10 mouse cellular contexts compared by ENCODE assay signal in genomic region chr6:124839805-124840204, GRCm38 (mm10). TPM values are rescaled to one million over a fixed set of nuclear protein-coding genes. Genes with fewer than 3 reads are reported as not detected.
DNase-seq lines count a peak whose midpoint lies in the region; ATAC-seq and TF ChIP-seq lines count a peak whose summit lies in the region.
"Had no signal": no experiment of that assay in that cellular context is flagged by ENCODE, and none has a peak within 500 bp of the region (broad histone marks: within the 10 kb centered on the region; RNA-seq: fewer than 3 reads in every experiment).

No protein-coding gene starts in this region.

- no peak overlapping the region for H3K27ac ChIP-seq in kidney, postnatal 0 days
- no peak overlapping the region; the same call in 1 of the 2 replicates for H3K27ac ChIP-seq in hindbrain, embryonic 15.5 days (replicated peaks)
- H3K27ac ChIP-seq in neural tube, embryonic 15.5 days (replicated peaks): no peak overlapping the region
- no peak overlapping the region for H3K27ac ChIP-seq in left cerebral cortex, adult 2 months

- DNase-seq in kidney, postnatal 0 days (ENCODE audit: low spot score): peak; percentile 19
- no peak for DNase-seq in kidney, adult 8-10 months
- DNase-seq in gastrocnemius, adult 18-20 months (ENCODE audit: low spot score): peak; percentile 65
- DNase-seq in left cerebral cortex, adult 2 months (ENCODE audit: extremely low spot score in 1 of 2, low spot score in 2 of 2): no peak
- no peak for DNase-seq in lung, adult 2 months
- DNase-seq in lung, adult 18-20 months: no peak

- no peaks in the 10 kb centered on the region for H3K9me3 ChIP-seq in kidney, postnatal 0 days (replicated peaks; ENCODE audit: low read length)
- H3K9me3 ChIP-seq in hindbrain, embryonic 15.5 days: no peaks in the 10 kb centered on the region
- H3K9me3 ChIP-seq in neural tube, embryonic 15.5 days (replicated peaks): no peaks in the 10 kb centered on the region

- intact Hi-C loops in left cerebral cortex, adult 2 months (cut with DNase I): no loop called here

- H3K4me2 ChIP-seq in kidney, postnatal 0 days (ENCODE audit: low read length): no peak overlapping the region
- H3K4me2 ChIP-seq in hindbrain, embryonic 15.5 days: no peak overlapping the region
- H3K4me2 ChIP-seq in neural tube, embryonic 15.5 days: no peak overlapping the region

- no peak for TF ChIP-seq POLR2A in lung, adult 2 months (IDR thresholded peaks at IDR 0.05; ENCODE audit: borderline replicate concordance, extremely low read depth, low read depth, low read length)

- H3K4me3 ChIP-seq in kidney, postnatal 0 days (replicated peaks; ENCODE audit: low read depth, low read length): no peak overlapping the region
- no peak overlapping the region for H3K4me3 ChIP-seq in hindbrain, embryonic 15.5 days
- H3K4me3 ChIP-seq in neural tube, embryonic 15.5 days (replicated peaks): no peak overlapping the region
- H3K4me3 ChIP-seq in left cerebral cortex, adult 2 months: no peak overlapping the region
- H3K4me3 ChIP-seq in lung, adult 2 months (replicated peaks; ENCODE audit: extremely low read depth, low read depth, low read length): no peak overlapping the region
- H3K4me3 ChIP-seq: myocyte had no signal

- TF ChIP-seq CTCF in kidney, postnatal 0 days (IDR thresholded peaks at IDR 0.05; ENCODE audit: low read depth): no peak
- TF ChIP-seq CTCF in left cerebral cortex, adult 2 months (IDR thresholded peaks at IDR 0.05): no peak
- TF ChIP-seq CTCF in lung, adult 2 months (IDR thresholded peaks at IDR 0.05; ENCODE audit: insufficient read depth, low read length): no peak

- 0 out of 2 replicates have a peak, but pooled peaks have one; percentile 19 for ATAC-seq in kidney, postnatal 0 days (replicated peaks; ENCODE audit: low FRiP score, low read depth)
- peak; percentile 25 for ATAC-seq in hindbrain, embryonic 15.5 days (ENCODE audit: low FRiP score, low read depth)
- no peak for ATAC-seq in neural tube, embryonic 15.5 days (ENCODE audit: low FRiP score)

- no peaks in the 10 kb centered on the region for H3K36me3 ChIP-seq in kidney, postnatal 0 days (ENCODE audit: insufficient read depth, low read length)
- peaks cover 10% of the 10 kb centered on the region; the same call in 1 of the 2 replicates for H3K36me3 ChIP-seq in hindbrain, embryonic 15.5 days
- peaks cover 12% of the 10 kb centered on the region for H3K36me3 ChIP-seq in neural tube, embryonic 15.5 days

- H3K27me3 ChIP-seq in kidney, postnatal 0 days (ENCODE audit: insufficient read depth, low read length): no peaks in the 10 kb centered on the region
- H3K27me3 ChIP-seq in hindbrain, embryonic 15.5 days: no peaks in the 10 kb centered on the region
- no peaks in the 10 kb centered on the region for H3K27me3 ChIP-seq in neural tube, embryonic 15.5 days (replicated peaks)

- peak overlapping the region; percentile 41; the same call in 1 of the 2 replicates for H3K9ac ChIP-seq in kidney, postnatal 0 days (ENCODE audit: low read depth, low read length)
- H3K9ac ChIP-seq in hindbrain, embryonic 15.5 days: no peak overlapping the region
- H3K9ac ChIP-seq in neural tube, embryonic 15.5 days (replicated peaks): peak overlapping the region; percentile 21

- 11% methylated on average over 8 of the region's 8 CpGs for WGBS in kidney, postnatal 0 days
- 20% methylated on average over 8 of the region's 8 CpGs for WGBS in hindbrain, embryonic 15.5 days
- WGBS in neural tube, embryonic 15.5 days: 9% methylated on average over 8 of the region's 8 CpGs
- WGBS in lung, adult 2 months: 27% methylated on average over 8 of the region's 8 CpGs

- 0 out of 2 replicates have a peak, but pooled peaks cover 5% of the 10 kb centered on the region for H3K4me1 ChIP-seq in kidney, postnatal 0 days (replicated peaks; ENCODE audit: insufficient read depth, low read length)
- peaks cover 4% of the 10 kb centered on the region; the same call in 1 of the 2 replicates for H3K4me1 ChIP-seq in hindbrain, embryonic 15.5 days (replicated peaks)
- H3K4me1 ChIP-seq in neural tube, embryonic 15.5 days: peaks cover 5% of the 10 kb centered on the region; the same call in 1 of the 2 replicates
- no peaks in the 10 kb centered on the region for H3K4me1 ChIP-seq in lung, adult 2 months (ENCODE audit: control insufficient read depth, insufficient read depth, low read length)

RNA-seq across cellular contexts. Expression of gene Gnb3, which starts 0.3 kb away (rescaled TPM):
- 0.98 and 1.2 TPM in 2 replicates for polyA plus RNA-seq in kidney, postnatal 0 days (2015; fragmentation: Nextera tagmentation; extraction: Ambion mirVana)
- total RNA-seq in gastrocnemius, adult 18-20 months (2021): under 1 TPM; 0.57 to 0.71 TPM
- polyA plus RNA-seq in hindbrain, embryonic 15.5 days (2015; fragmentation: Nextera tagmentation; extraction: Ambion mirVana): 0.83 and 3.3 TPM in 2 replicates
- polyA plus RNA-seq in neural tube, embryonic 15.5 days (2015; fragmentation: Nextera tagmentation; extraction: Ambion mirVana): 0.69 and 0.70 TPM in 2 replicates
- not detected for total RNA-seq in left cerebral cortex, adult 2 months (2021)
- polyA plus RNA-seq in lung, adult 2 months (2012; rRNA removed): 0.31 and 0.36 TPM in 2 replicates
- total RNA-seq: common myeloid progenitor, adult 5-6 weeks had no signal

RNA-seq across cellular contexts. Expression of gene Cdca3, which starts 10.5 kb away (rescaled TPM):
- 85.1 and 91.2 TPM in 2 replicates for polyA plus RNA-seq in kidney, postnatal 0 days (2015; fragmentation: Nextera tagmentation; extraction: Ambion mirVana)
- under 1 TPM; 0.25 to 0.55 TPM for total RNA-seq in gastrocnemius, adult 18-20 months (2021)
- polyA plus RNA-seq in hindbrain, embryonic 15.5 days (2015; fragmentation: Nextera tagmentation; extraction: Ambion mirVana): 35.3 and 44.0 TPM in 2 replicates
- 23.7 and 52.8 TPM in 2 replicates for polyA plus RNA-seq in neural tube, embryonic 15.5 days (2015; fragmentation: Nextera tagmentation; extraction: Ambion mirVana)
- under 1 TPM; 0.63 to 0.66 TPM for total RNA-seq in left cerebral cortex, adult 2 months (2021)
- 3.5 and 6.7 TPM in 2 replicates for polyA plus RNA-seq in lung, adult 2 months (2012; rRNA removed)

RNA-seq across cellular contexts. Expression of gene Usp5, which starts 10.5 kb away (rescaled TPM):
- 96.6 and 106 TPM in 2 replicates for polyA plus RNA-seq in kidney, postnatal 0 days (2015; fragmentation: Nextera tagmentation; extraction: Ambion mirVana)
- 10 to 100 TPM; 39.9 to 50.1 TPM for total RNA-seq in gastrocnemius, adult 18-20 months (2021)
- 203 and 209 TPM in 2 replicates for polyA plus RNA-seq in hindbrain, embryonic 15.5 days (2015; fragmentation: Nextera tagmentation; extraction: Ambion mirVana)
- 190 and 199 TPM in 2 replicates for polyA plus RNA-seq in neural tube, embryonic 15.5 days (2015; fragmentation: Nextera tagmentation; extraction: Ambion mirVana)
- 100 to 1,000 TPM; 184 to 190 TPM for total RNA-seq in left cerebral cortex, adult 2 months (2021)
- 58.1 and 73.2 TPM in 2 replicates for polyA plus RNA-seq in lung, adult 2 months (2012; rRNA removed)

RNA-seq across cellular contexts. Expression of gene P3h3, which starts 17.7 kb away (rescaled TPM):
- 14.7 and 14.8 TPM in 2 replicates for polyA plus RNA-seq in kidney, postnatal 0 days (2015; fragmentation: Nextera tagmentation; extraction: Ambion mirVana)
- total RNA-seq in gastrocnemius, adult 18-20 months (2021): 1 to 10 TPM; 3.5 to 4.9 TPM
- polyA plus RNA-seq in hindbrain, embryonic 15.5 days (2015; fragmentation: Nextera tagmentation; extraction: Ambion mirVana): 17.1 and 18.7 TPM in 2 replicates
- polyA plus RNA-seq in neural tube, embryonic 15.5 days (2015; fragmentation: Nextera tagmentation; extraction: Ambion mirVana): 22.2 and 24.0 TPM in 2 replicates
- 10 to 100 TPM; 29.1 to 33.1 TPM for total RNA-seq in left cerebral cortex, adult 2 months (2021)
- 34.9 and 42.1 TPM in 2 replicates for polyA plus RNA-seq in lung, adult 2 months (2012; rRNA removed)

RNA-seq across cellular contexts. Expression of gene Gpr162, which starts 24.0 kb away (rescaled TPM):
- 1.5 and 2.2 TPM in 2 replicates for polyA plus RNA-seq in kidney, postnatal 0 days (2015; fragmentation: Nextera tagmentation; extraction: Ambion mirVana)
- under 1 TPM; 0.09 to 0.21 TPM for total RNA-seq in gastrocnemius, adult 18-20 months (2021)
- 33.9 and 37.5 TPM in 2 replicates for polyA plus RNA-seq in hindbrain, embryonic 15.5 days (2015; fragmentation: Nextera tagmentation; extraction: Ambion mirVana)
- 28.9 and 33.8 TPM in 2 replicates for polyA plus RNA-seq in neural tube, embryonic 15.5 days (2015; fragmentation: Nextera tagmentation; extraction: Ambion mirVana)
- total RNA-seq in left cerebral cortex, adult 2 months (2021): 100 to 1,000 TPM; 231 to 248 TPM
- polyA plus RNA-seq in lung, adult 2 months (2012; rRNA removed): 0.27 and 0.69 TPM in 2 replicates

Comparison
In these comparisons a context has a peak if more than half of its experiments do, and no peak if none do; other contexts are left out.
1. DNase-seq: peak in kidney, postnatal 0 days (single experiment) and gastrocnemius, adult 18-20 months (single experiment); none in kidney, adult 8-10 months (0 of 2), left cerebral cortex, adult 2 months (0 of 2), lung, adult 2 months (single experiment) and lung, adult 18-20 months (0 of 2).